Mouse (Mus musculus): ENCODE data around the gene Il6ra.

GRCm38 (mm10) chr3:89961436-89961835, 48.4 kb upstream of the Il6ra start:
- TF ChIP-seq CTCF (IDR thresholded peaks at IDR 0.05; ENCODE audit: borderline replicate concordance, insufficient read depth, low read length) (no peak), POLR2A (IDR thresholded peaks at IDR 0.05; ENCODE audit: low read depth, low read length) (no peak)
